17 mouse cellular contexts compared by ENCODE assay signal in the genomic region with DNA sequence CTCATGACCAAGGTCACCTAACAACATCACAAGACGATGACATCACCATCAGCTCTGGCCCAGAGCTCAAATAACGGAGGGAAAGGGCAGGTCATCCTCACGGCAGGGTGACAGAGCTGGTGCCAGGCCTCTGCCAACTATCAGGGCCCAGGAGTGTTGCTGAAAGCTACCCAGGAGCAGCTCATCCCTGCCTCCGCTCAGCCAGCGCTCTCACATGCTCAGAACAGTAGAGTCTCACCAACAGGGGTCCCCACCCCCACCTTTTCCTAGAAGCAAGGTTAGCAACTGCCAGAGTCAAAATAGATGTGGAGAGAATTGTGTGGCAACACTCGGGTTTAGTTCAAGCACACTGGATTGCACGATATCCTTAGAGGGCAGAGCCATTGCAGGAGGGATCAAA. TPM values are rescaled to one million over a fixed set of nuclear protein-coding genes. Genes with fewer than 3 reads are reported as not detected.
DNase-seq lines count a peak whose midpoint lies in the region; ATAC-seq and TF ChIP-seq lines count a peak whose summit lies in the region.
"Had no signal": no experiment of that assay in that cellular context is flagged by ENCODE, and none has a peak within 500 bp of the region (broad histone marks: within the 10 kb centered on the region; RNA-seq: fewer than 3 reads in every experiment).

No protein-coding gene starts in this region.

- H3K4me2 ChIP-seq in midbrain, embryonic 13.5 days (replicated peaks): no peak overlapping the region
- H3K4me2 ChIP-seq: liver, embryonic 13.5 days; midbrain, embryonic 11.5 days; neural tube, embryonic 12.5 days had no signal

- TF ChIP-seq POLR2A in kidney, adult 2 months (IDR thresholded peaks at IDR 0.05; ENCODE audit: low read depth, low read length): no peak

- no peaks in the 10 kb centered on the region for H3K9me3 ChIP-seq in midbrain, embryonic 13.5 days
- H3K9me3 ChIP-seq: liver, embryonic 13.5 days; neural tube, embryonic 12.5 days had no signal

- DNase-seq in kidney, adult 2 months: peak; percentile 48
- DNase-seq in kidney, postnatal 4 days: no peak
- peak; percentile 7 for DNase-seq in adrenal gland, postnatal 25 days
- DNase-seq in heart, adult 9 months (ENCODE audit: low spot score in 2 of 2): peak; percentile 80 to 84
- DNase-seq in heart, postnatal 25 days (ENCODE audit: low spot score): peak; percentile 38
- DNase-seq in thymus, postnatal 36 days: no peak
- DNase-seq: cerebellum, adult 2 months; liver, embryonic 13.5 days; lung, postnatal 14 days; retina, postnatal 1 day; spleen, adult 18-20 months had no signal

- intact Hi-C loops in heart, postnatal 25 days (cut with DNase I): loop anchor here (5.0 kb wide), 1 partner anchor 159 kb away; no protein-coding TSS in a partner anchor

- no peak for TF ChIP-seq CTCF in kidney, adult 2 months (conservative IDR thresholded peaks at IDR 0.05; ENCODE audit: insufficient read depth, insufficient read length, low read depth, low read length)

- no peaks in the 10 kb centered on the region for H3K27me3 ChIP-seq in kidney, adult 2 months (replicated peaks; ENCODE audit: control insufficient read depth, insufficient read depth, low read length)
- H3K27me3 ChIP-seq in midbrain, embryonic 13.5 days: no peaks in the 10 kb centered on the region
- H3K27me3 ChIP-seq: liver, embryonic 13.5 days; neural tube, embryonic 12.5 days; Patski had no signal

- H3K4me1 ChIP-seq in kidney, adult 2 months (ENCODE audit: control insufficient read depth, insufficient read depth, low read length): peaks cover 10% of the 10 kb centered on the region
- H3K4me1 ChIP-seq in midbrain, embryonic 13.5 days (replicated peaks): no peaks in the 10 kb centered on the region
- H3K4me1 ChIP-seq: liver, embryonic 13.5 days; neural tube, embryonic 12.5 days had no signal

- no peak overlapping the region for H3K27ac ChIP-seq in kidney, adult 2 months (ENCODE audit: insufficient read depth, low read depth, low read length)
- no peak overlapping the region for H3K27ac ChIP-seq in midbrain, embryonic 13.5 days
- H3K27ac ChIP-seq: liver, embryonic 13.5 days; neural tube, embryonic 12.5 days; stomach, postnatal 0 days had no signal

- H3K36me3 ChIP-seq in kidney, adult 2 months (ENCODE audit: control insufficient read depth, insufficient read depth, low read length): no peaks in the 10 kb centered on the region
- peaks cover 31% of the 10 kb centered on the region for H3K36me3 ChIP-seq in midbrain, embryonic 13.5 days

- ATAC-seq in midbrain, embryonic 13.5 days: no peak
- no peak for ATAC-seq in frontal cortex, adult (ENCODE audit: low TSS enrichment)
- ATAC-seq: Patski had no signal

- 74% methylated on average over 7 of the region's 7 CpGs for WGBS in kidney, adult 2 months
- 91% methylated on average over 7 of the region's 7 CpGs for WGBS in midbrain, embryonic 13.5 days

- H3K9ac ChIP-seq in midbrain, embryonic 13.5 days (replicated peaks): no peak overlapping the region
- H3K9ac ChIP-seq: liver, embryonic 13.5 days; neural tube, embryonic 12.5 days had no signal

- no peak overlapping the region for H3K4me3 ChIP-seq in kidney, adult 2 months (ENCODE audit: insufficient read depth, low read depth, low read length)
- H3K4me3 ChIP-seq in midbrain, embryonic 13.5 days (replicated peaks): no peak overlapping the region
- H3K4me3 ChIP-seq: liver, embryonic 13.5 days; neural tube, embryonic 12.5 days had no signal

RNA-seq across cellular contexts. Expression of a gene that starts 12.5 kb away (rescaled TPM):
- polyA plus RNA-seq in kidney, adult 2 months (2012; rRNA removed): 23.8 and 25.5 TPM in 2 replicates
- 39.8 and 40.8 TPM in 2 replicates for total RNA-seq in adrenal gland, postnatal 25 days (2021)
- 10 to 100 TPM; 57.9 to 64.0 TPM for total RNA-seq in heart, postnatal 25 days (2021)
- polyA plus RNA-seq in midbrain, embryonic 13.5 days (2015; fragmentation: Nextera tagmentation; extraction: Ambion mirVana): 199 and 201 TPM in 2 replicates

RNA-seq across cellular contexts. Expression of a gene that starts 12.6 kb away (rescaled TPM):
- polyA plus RNA-seq in kidney, adult 2 months (2012; rRNA removed): 16.9 and 17.7 TPM in 2 replicates
- 16.3 and 22.0 TPM in 2 replicates for total RNA-seq in adrenal gland, postnatal 25 days (2021)
- total RNA-seq in heart, postnatal 25 days (2021): 10 to 100 TPM in 1 of 2 experiments, 1 to 10 TPM in 1; 8.4 to 10.1 TPM
- polyA plus RNA-seq in midbrain, embryonic 13.5 days (2015; fragmentation: Nextera tagmentation; extraction: Ambion mirVana): 22.9 and 23.9 TPM in 2 replicates

RNA-seq across cellular contexts. Expression of a gene that starts 54.8 kb away (rescaled TPM):
- polyA plus RNA-seq in kidney, adult 2 months (2012; rRNA removed): 27.5 and 30.2 TPM in 2 replicates
- 34.5 and 42.4 TPM in 2 replicates for total RNA-seq in adrenal gland, postnatal 25 days (2021)
- 10 to 100 TPM; 23.5 to 26.0 TPM for total RNA-seq in heart, postnatal 25 days (2021)
- polyA plus RNA-seq in midbrain, embryonic 13.5 days (2015; fragmentation: Nextera tagmentation; extraction: Ambion mirVana): 48.4 and 49.4 TPM in 2 replicates

RNA-seq across cellular contexts. Expression of a gene that starts 54.9 kb away (rescaled TPM):
- 12.7 and 16.0 TPM in 2 replicates for polyA plus RNA-seq in kidney, adult 2 months (2012; rRNA removed)
- total RNA-seq in adrenal gland, postnatal 25 days (2021): 16.5 TPM in 2 replicates
- total RNA-seq in heart, postnatal 25 days (2021): 10 to 100 TPM; 15.3 to 15.7 TPM
- polyA plus RNA-seq in midbrain, embryonic 13.5 days (2015; fragmentation: Nextera tagmentation; extraction: Ambion mirVana): 28.1 and 28.6 TPM in 2 replicates

Comparison
In these comparisons a context has a peak if more than half of its experiments do, and no peak if none do; other contexts are left out.
1. DNase-seq: peak in kidney, adult 2 months (single experiment), adrenal gland, postnatal 25 days (single experiment), heart, adult 9 months (2 of 2) and heart, postnatal 25 days (single experiment); none in kidney, postnatal 4 days (0 of 2) and thymus, postnatal 36 days (0 of 2).